Mouse (Mus musculus) G1E (cell line): ENCODE measurements around the gene Vmn2r1. TPM values are rescaled to one million over a fixed set of nuclear protein-coding genes. Genes with fewer than 3 reads are reported as not detected.
A peak's percentile ranks its signal among the peaks of the same experiment; 100 is the strongest.

Experiments
- ATAC-seq: 2 replicates; pipeline ENCODE4 v1.8.0; 2016; ENCODE audit warnings: mild to moderate bottlenecking; ENCODE audit not compliant: insufficient number of reproducible peaks, poor library complexity, low FRiP score, severe bottlenecking; ENCODE audit errors: extremely low read depth
- DNase-seq: peaks from one replicate; pipeline ENCODE4 v3.0.0; 2012; ENCODE audit warnings: low spot score
- H3K27me3 ChIP-seq: 2 replicates; pipeline ENCODE4 v1.6.1; 2012; ENCODE audit warnings: mild to moderate bottlenecking, low read length, inconsistent platforms; ENCODE audit not compliant: insufficient read depth
- H3K36me3 ChIP-seq: replicated peaks from 2 replicates; pipeline ENCODE3; 2012; ENCODE audit warnings: mild to moderate bottlenecking, inconsistent platforms
- H3K4me1 ChIP-seq: 2 replicates; pipeline ENCODE4 v1.6.1; 2012; ENCODE audit warnings: low read depth, low read length, inconsistent platforms, mixed read lengths; ENCODE audit not compliant: insufficient read depth
- H3K4me3 ChIP-seq: 2 replicates; pipeline ENCODE4 v1.5.1; 2012; ENCODE audit warnings: low read depth, mild to moderate bottlenecking, inconsistent platforms, low read length, moderate library complexity, mixed read lengths
- H3K9me3 ChIP-seq: replicated peaks from 2 replicates; pipeline ENCODE4 v1.6.1; 2012; ENCODE audit warnings: inconsistent platforms
- CTCF ChIP-seq: IDR thresholded peaks from 2 replicates; pipeline ENCODE4 v1.5.1; 2012; ENCODE audit warnings: low read depth, low read length, inconsistent platforms, mixed read lengths
- GATA1 ChIP-seq: IDR thresholded peaks from 2 replicates; pipeline ENCODE4 v1.6.1; 2012; ENCODE audit warnings: borderline replicate concordance, low read length, inconsistent platforms, mixed read lengths
- GATA2 ChIP-seq: IDR thresholded peaks from 2 replicates; pipeline ENCODE4 v1.6.1; 2012; ENCODE audit warnings: low read depth, low read length, inconsistent platforms, borderline replicate concordance
- POLR2AphosphoS5 ChIP-seq: IDR thresholded peaks from 2 replicates; pipeline ENCODE4 v1.6.1; 2012; ENCODE audit warnings: low read depth, low read length, inconsistent platforms; ENCODE audit not compliant: insufficient replicate concordance
- TAL1 ChIP-seq: conservative IDR thresholded peaks from 2 replicates; pipeline ENCODE4 v1.6.1; 2012; ENCODE audit warnings: low read depth, low read length, inconsistent platforms, mixed read lengths
- polyA plus RNA-seq: library from polyadenylated mRNA; stranded (reverse); fragments of >175 nt; gene quantifications from 2 replicates; pipeline ENCODE4 v1.2.3, GENCODE M21; 2012
- total RNA-seq, 2 experiments: library from RNA; stranded (forward) in 1 of 2; stranded (reverse) in 1 of 2; fragments of 200-1000 nt in 1 of 2; fragments of >200 nt in 1 of 2; fragmentation: Nextera tagmentation in 1 of 2; gene quantifications; 2 replicates each; pipeline ENCODE4 v1.2.3; 2014 to 2017

Vmn2r1 gene
- 0.30 TPM in 1 of 2 replicates, not detected in the other for total RNA-seq (2014; fragmentation: Nextera tagmentation)
- 0.12 and 0.16 TPM in 2 replicates for total RNA-seq (2017)
- not detected in 2 replicates for polyA plus RNA-seq

- DNase-seq (no peak), ATAC-seq (no peak)
- Histone ChIP-seq H3K9me3 (no peaks in the 10 kb centered on the region), H3K36me3 (no peaks in the 10 kb centered on the region), H3K4me1 (no peaks in the 10 kb centered on the region), H3K27me3 (0 out of 2 replicates have a peak, but pooled peaks cover 3% of the 10 kb centered on the region), H3K4me3 (no peak within 1 kb of the TSS)
- TF ChIP-seq TAL1 (no peak), CTCF (no peak), GATA1 (no peak), GATA2 (no peak), POLR2AphosphoS5 (no peak)
Measured at GRCm38 (mm10) chr3:64081247-64081646, at the start of gene Vmn2r1. Vmn2r1 (plus strand) TSS chr3:64081547.

DNA sequence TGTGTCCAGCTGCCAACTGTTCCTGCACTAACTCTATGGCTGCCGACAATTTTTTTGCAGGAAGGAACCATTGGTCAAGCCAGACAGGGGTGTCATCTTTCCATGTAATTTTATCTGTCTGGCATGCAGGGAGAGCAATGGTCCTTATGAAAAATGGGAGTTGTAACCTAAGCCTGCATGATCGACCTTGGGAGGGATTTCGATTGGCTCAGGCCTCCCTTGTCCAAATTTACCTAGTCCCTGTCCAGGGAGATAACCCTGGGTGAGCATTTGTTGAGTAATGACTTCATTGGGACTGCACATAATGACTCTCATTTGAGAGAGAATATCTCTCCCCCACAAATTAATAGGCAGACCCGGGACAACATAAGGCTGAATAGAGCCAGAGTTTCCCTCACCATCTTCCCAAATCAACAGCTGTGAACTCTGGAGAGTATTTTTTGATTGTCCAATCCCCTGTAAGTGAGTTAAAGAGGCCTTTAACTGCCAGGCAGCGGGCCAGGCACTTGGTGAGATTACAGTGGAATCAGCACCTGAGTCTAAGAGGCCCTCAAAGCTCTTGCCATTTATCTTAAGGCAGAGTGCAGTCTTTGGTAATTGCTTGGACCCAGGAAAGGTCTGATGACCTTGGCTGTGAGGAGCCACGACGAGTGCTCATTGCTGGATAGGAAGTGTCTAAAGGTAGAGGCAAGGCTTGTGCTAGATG is 43.1 kb upstream of the Vmn2r1 start:
- TF ChIP-seq POLR2AphosphoS5, result no peak
- no peak for TF ChIP-seq TAL1
- no peak for TF ChIP-seq GATA1
- no peak for TF ChIP-seq GATA2
- no peak for TF ChIP-seq CTCF
- Histone ChIP-seq H3K4me1 (no peaks in the 10 kb centered on the region), H3K36me3 (peaks cover 7% of the 10 kb centered on the region), H3K9me3 (no peaks in the 10 kb centered on the region), H3K27me3 (no peaks in the 10 kb centered on the region), H3K4me3 (no peak overlapping the region)
- DNase-seq (no peak), ATAC-seq (no peak)

GRCm38 (mm10) chr3:64039818-64040784 is 41.2 kb upstream of the Vmn2r1 start:
- Histone ChIP-seq H3K27me3 (no peaks in the 10 kb centered on the region), H3K36me3 (peaks cover 7% of the 10 kb centered on the region), H3K9me3 (no peaks in the 10 kb centered on the region), H3K4me3 (no peak overlapping the region), H3K4me1 (no peaks in the 10 kb centered on the region)
- TF ChIP-seq CTCF (peak; percentile 55), TAL1 (no peak), GATA2 (no peak), GATA1 (no peak), POLR2AphosphoS5 (no peak)
- peak; percentile 12 for DNase-seq
- peak; percentile 34; the same call in 1 of the 2 replicates for ATAC-seq

DNA sequence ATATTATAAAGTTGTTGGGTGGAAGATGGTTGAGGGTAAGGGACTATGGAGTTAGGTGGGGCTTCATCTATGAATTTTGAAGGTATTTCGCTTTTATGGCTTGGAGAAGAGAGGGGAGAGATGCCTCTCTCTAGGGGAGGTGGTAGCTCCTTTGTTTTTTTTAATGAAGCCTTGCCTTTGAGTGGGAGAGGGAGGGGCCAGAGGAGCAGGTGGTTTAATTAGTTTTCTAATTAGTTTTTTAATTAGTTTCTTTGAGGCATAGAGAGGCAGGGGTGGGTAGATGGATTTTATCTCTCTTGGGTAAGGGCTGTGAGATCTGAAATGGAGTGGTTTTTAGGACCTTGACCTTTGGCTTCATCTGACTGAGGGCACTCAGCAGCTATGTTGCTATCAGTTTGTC is 31.4 kb downstream of the Vmn2r1 start:
- H3K4me1 ChIP-seq, result no peaks in the 10 kb centered on the region
- no peak for ATAC-seq
- no peak for DNase-seq
- H3K27me3 ChIP-seq, result no peaks in the 10 kb centered on the region
- TF ChIP-seq TAL1 (no peak), GATA2 (no peak), CTCF (no peak), POLR2AphosphoS5 (no peak), GATA1 (no peak)
- no peaks in the 10 kb centered on the region for H3K9me3 ChIP-seq
- H3K4me3 ChIP-seq, result no peak overlapping the region
- H3K36me3 ChIP-seq, result no peaks in the 10 kb centered on the region

GRCm38 (mm10) chr3:64113352-64114046 is 32.2 kb downstream of the Vmn2r1 start:
- DNase-seq (no peak), ATAC-seq (no peak)
- no peaks in the 10 kb centered on the region for H3K9me3 ChIP-seq
- H3K27me3 ChIP-seq, result no peaks in the 10 kb centered on the region
- H3K4me3 ChIP-seq, result no peak overlapping the region
- no peaks in the 10 kb centered on the region for H3K4me1 ChIP-seq
- no peaks in the 10 kb centered on the region for H3K36me3 ChIP-seq
- TF ChIP-seq GATA1, result no peak
- no peak for TF ChIP-seq TAL1
- TF ChIP-seq POLR2AphosphoS5, result no peak
- no peak for TF ChIP-seq CTCF
- no peak for TF ChIP-seq GATA2

DNA sequence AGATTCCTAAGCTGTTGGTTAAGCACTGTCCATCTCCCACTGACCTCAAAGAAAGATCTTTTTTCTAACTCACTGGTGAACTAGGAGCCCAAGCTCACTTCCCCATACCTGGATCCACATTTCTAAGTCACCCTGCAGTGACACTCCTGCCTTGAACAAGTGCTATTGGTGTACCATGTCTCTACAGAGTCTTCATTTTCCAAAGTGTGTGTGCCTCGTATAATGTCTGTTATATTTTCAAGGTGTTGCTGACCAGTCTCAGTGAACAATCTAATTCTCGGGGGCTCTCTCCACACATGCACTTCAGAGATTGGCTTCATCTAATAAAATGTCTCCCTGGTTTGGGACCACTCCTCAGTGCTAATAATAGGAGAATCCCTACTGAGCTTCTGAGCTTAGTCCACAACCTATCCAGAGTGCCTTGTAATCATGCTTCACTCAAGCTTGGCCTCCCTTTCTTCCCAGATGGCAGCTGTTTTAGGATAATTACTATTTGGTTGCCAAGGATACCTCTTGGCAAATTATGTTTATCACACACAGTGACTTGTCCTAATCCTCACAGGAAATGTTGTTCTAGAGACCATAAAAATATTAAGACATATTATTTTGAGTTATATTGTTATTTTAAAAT is 60.6 kb downstream of the Vmn2r1 start, which contains the start of gene Vmn2r2:
Gene Vmn2r2 (minus strand): TSS at position 51 of the 631 bp plus-strand sequence.
- H3K4me3 ChIP-seq, result no peak within 1 kb of the TSS
- TF ChIP-seq TAL1 (no peak), CTCF (no peak), POLR2AphosphoS5 (no peak), GATA2 (no peak), GATA1 (no peak)
- no peaks in the 10 kb centered on the region; the same call in 1 of the 2 replicates for H3K27me3 ChIP-seq
- no peaks in the 10 kb centered on the region for H3K36me3 ChIP-seq
- ATAC-seq, result no peak
- DNase-seq, result no peak
- H3K4me1 ChIP-seq, result no peaks in the 10 kb centered on the region
- H3K9me3 ChIP-seq, result no peaks in the 10 kb centered on the region
